Mouse (Mus musculus) neural tube, embryonic 13.5 days (tissue): ENCODE results near the gene Ebna1bp2. TPM values are rescaled to one million over a fixed set of nuclear protein-coding genes. Genes with fewer than 3 reads are reported as not detected.

Experiments used
- ATAC-seq: fragments of 200-750 bp; cut with Nextera tagmentation; 2 replicates; pipeline ENCODE4 v1.8.0; 2017; ENCODE audit warnings: low read depth, mild to moderate bottlenecking, moderate TSS enrichment, moderate library complexity
- H3K27ac ChIP-seq: fragments of 300-500 bp; sonication (generic); replicated peaks from 2 replicates; pipeline ENCODE4 v1.5.1; 2015; ENCODE audit warnings: moderate library complexity, mild to moderate bottlenecking, inconsistent platforms
- H3K27me3 ChIP-seq: fragments of 300-500 bp; sonication (generic); 2 replicates; pipeline ENCODE4 v1.6.1; 2015; ENCODE audit warnings: mild to moderate bottlenecking, inconsistent platforms
- H3K36me3 ChIP-seq: fragments of 300-500 bp; sonication (generic); 2 replicates; pipeline ENCODE4 v1.6.1; 2015; ENCODE audit warnings: mild to moderate bottlenecking, inconsistent platforms
- H3K4me1 ChIP-seq: fragments of 300-500 bp; sonication (generic); replicated peaks from 2 replicates; pipeline ENCODE4 v1.6.1; 2015; ENCODE audit warnings: inconsistent platforms
- H3K4me2 ChIP-seq: fragments of 300-500 bp; sonication (generic); 2 replicates; pipeline ENCODE4 v1.6.1; 2015; ENCODE audit warnings: inconsistent platforms, mild to moderate bottlenecking, moderate library complexity
- H3K4me3 ChIP-seq: fragments of 300-500 bp; sonication (generic); 2 replicates; pipeline ENCODE4 v1.5.1; 2015; ENCODE audit warnings: mild to moderate bottlenecking, inconsistent platforms
- H3K9ac ChIP-seq: fragments of 300-500 bp; sonication (generic); 2 replicates; pipeline ENCODE4 v1.6.1; 2015; ENCODE audit warnings: moderate library complexity, mild to moderate bottlenecking, inconsistent platforms
- H3K9me3 ChIP-seq: fragments of 300-500 bp; sonication (generic); 2 replicates; pipeline ENCODE4 v1.6.1; 2016; ENCODE audit warnings: inconsistent platforms
- WGBS: fragments of 180-500 bp; shearing (Covaris S2); methylation state at CpG from one replicate; pipeline ENCODE4 v1.1.7; 2015; 5-methylcytosine and 5-hydroxymethylcytosine counted together
- polyA plus RNA-seq: library from polyadenylated mRNA; unstranded; fragments of >200 nt; fragmentation: Nextera tagmentation; extraction: Ambion mirVana; gene quantifications from 2 replicates; pipeline ENCODE4 v1.2.1, GENCODE M21; 2015

The Ebna1bp2 gene
- polyA plus RNA-seq, result 108 and 129 TPM in 2 replicates

- Histone ChIP-seq H3K4me2 (peak within 1 kb of the TSS; percentile 99), H3K27me3 (0 out of 2 replicates have a peak, but pooled peaks cover 4% of the 10 kb centered on the region), H3K27ac (no peak within 1 kb of the TSS), H3K9ac (peak within 1 kb of the TSS; percentile 83), H3K36me3 (peaks cover 28% of the 10 kb centered on the region), H3K4me1 (peaks cover 12% of the 10 kb centered on the region), H3K9me3 (peaks cover 8% of the 10 kb centered on the region; the same call in 1 of the 2 replicates), H3K4me3 (peak within 1 kb of the TSS; percentile 86)
- ATAC-seq, result peak; percentile 94
- under 1% methylated on average over 40 of the region's 41 CpGs for WGBS
These were observed at the start of gene Ebna1bp2, which contains the start of gene Cfap57 for GRCm38 (mm10) chr4:118620279-118620966. Gene Ebna1bp2 (plus strand): TSS chr4:118620799. Gene Cfap57 (minus strand): TSS chr4:118620777.

GRCm38 (mm10) chr4:118571441-118571840 lies 49.2 kb upstream of the Ebna1bp2 start:
- Histone ChIP-seq H3K4me1 (no peaks in the 10 kb centered on the region), H3K9me3 (no peaks in the 10 kb centered on the region), H3K4me3 (no peak overlapping the region), H3K27ac (no peak overlapping the region), H3K36me3 (no peaks in the 10 kb centered on the region), H3K9ac (no peak overlapping the region), H3K27me3 (no peaks in the 10 kb centered on the region; the same call in 1 of the 2 replicates), H3K4me2 (no peak overlapping the region)
- 83% methylated on average over 15 of the region's 15 CpGs for WGBS
- ATAC-seq, result no peak

GRCm38 (mm10) chr4:118576097-118576496 lies 44.5 kb upstream of the Ebna1bp2 start:
- no peaks in the 10 kb centered on the region for H3K4me1 ChIP-seq
- no peaks in the 10 kb centered on the region for H3K36me3 ChIP-seq
- no peak overlapping the region for H3K27ac ChIP-seq
- H3K9me3 ChIP-seq, result no peaks in the 10 kb centered on the region
- H3K4me2 ChIP-seq, result no peak overlapping the region
- WGBS, result 9% methylated on average over 6 of the region's 6 CpGs
- H3K9ac ChIP-seq, result no peak overlapping the region
- H3K4me3 ChIP-seq, result no peak overlapping the region
- ATAC-seq, result peak; percentile 67
- no peaks in the 10 kb centered on the region for H3K27me3 ChIP-seq

GRCm38 (mm10) chr4:118579313-118579712 lies 41.3 kb upstream of the Ebna1bp2 start:
- no peaks in the 10 kb centered on the region for H3K27me3 ChIP-seq
- no peaks in the 10 kb centered on the region for H3K4me1 ChIP-seq
- no peak overlapping the region for H3K9ac ChIP-seq
- H3K27ac ChIP-seq, result no peak overlapping the region
- 52% methylated on average over 13 of the region's 13 CpGs for WGBS
- H3K4me2 ChIP-seq, result no peak overlapping the region
- peaks cover 1% of the 10 kb centered on the region; the same call in 1 of the 2 replicates for H3K9me3 ChIP-seq
- no peak for ATAC-seq
- H3K4me3 ChIP-seq, result no peak overlapping the region
- no peaks in the 10 kb centered on the region for H3K36me3 ChIP-seq

GRCm38 (mm10) chr4:118581508-118581907 lies 39.1 kb upstream of the Ebna1bp2 start:
- Histone ChIP-seq H3K27me3 (no peaks in the 10 kb centered on the region), H3K4me2 (no peak overlapping the region), H3K4me1 (no peaks in the 10 kb centered on the region), H3K9ac (no peak overlapping the region; the same call in 1 of the 2 replicates), H3K27ac (no peak overlapping the region), H3K36me3 (no peaks in the 10 kb centered on the region), H3K9me3 (peaks cover 7% of the 10 kb centered on the region; the same call in 1 of the 2 replicates), H3K4me3 (no peak overlapping the region)
- WGBS, result 38% methylated on average over 11 of the region's 11 CpGs
- ATAC-seq, result no peak

- H3K4me1 ChIP-seq, result no peaks in the 10 kb centered on the region
- peaks cover 7% of the 10 kb centered on the region; the same call in 1 of the 2 replicates for H3K9me3 ChIP-seq
- H3K36me3 ChIP-seq, result no peaks in the 10 kb centered on the region
- no peak overlapping the region for H3K9ac ChIP-seq
- no peak overlapping the region for H3K27ac ChIP-seq
- no peak overlapping the region for H3K4me3 ChIP-seq
- H3K27me3 ChIP-seq, result no peaks in the 10 kb centered on the region
- 97% methylated on average over 8 of the region's 8 CpGs for WGBS
- H3K4me2 ChIP-seq, result no peak overlapping the region
- ATAC-seq, result no peak
These were observed 38.0 kb upstream of the Ebna1bp2 start for GRCm38 (mm10) chr4:118582629-118583028.

GRCm38 (mm10) chr4:118589053-118589732 lies 31.4 kb upstream of the Ebna1bp2 start:
- Histone ChIP-seq H3K27ac (peak overlapping the region; percentile 66), H3K9ac (no peak overlapping the region), H3K4me3 (no peak overlapping the region), H3K4me1 (peaks cover 9% of the 10 kb centered on the region; the same call in 1 of the 2 replicates), H3K27me3 (no peaks in the 10 kb centered on the region), H3K9me3 (peaks cover 7% of the 10 kb centered on the region; the same call in 1 of the 2 replicates), H3K36me3 (no peaks in the 10 kb centered on the region), H3K4me2 (peak overlapping the region; percentile 25)
- 68% methylated on average over 12 of the region's 12 CpGs for WGBS
- ATAC-seq, result no peak

- Histone ChIP-seq H3K4me2 (peak overlapping the region; percentile 25), H3K27ac (peak overlapping the region; percentile 66), H3K9me3 (peaks cover 2% of the 10 kb centered on the region; the same call in 1 of the 2 replicates), H3K4me1 (peaks cover 9% of the 10 kb centered on the region; the same call in 1 of the 2 replicates), H3K36me3 (no peaks in the 10 kb centered on the region), H3K9ac (0 out of 2 replicates have a peak overlapping the region, but pooled peaks have one; percentile 39), H3K27me3 (no peaks in the 10 kb centered on the region), H3K4me3 (no peak overlapping the region)
- WGBS, result 7% methylated on average over 7 of the region's 7 CpGs
- ATAC-seq, result no peak
These were observed 30.9 kb upstream of the Ebna1bp2 start for GRCm38 (mm10) chr4:118589733-118590130.

- Histone ChIP-seq H3K9me3 (no peaks in the 10 kb centered on the region), H3K27me3 (peaks cover under 1% of the 10 kb centered on the region; the same call in 1 of the 2 replicates), H3K4me3 (no peak overlapping the region), H3K4me1 (no peaks in the 10 kb centered on the region), H3K27ac (no peak overlapping the region), H3K4me2 (no peak overlapping the region), H3K9ac (no peak overlapping the region), H3K36me3 (no peaks in the 10 kb centered on the region)
- WGBS, result 75% methylated on average over 4 of the region's 4 CpGs
- no peak for ATAC-seq
These were observed 16.5 kb upstream of the Ebna1bp2 start for GRCm38 (mm10) chr4:118604065-118604464.

GRCm38 (mm10) chr4:118609836-118610235 lies 10.8 kb upstream of the Ebna1bp2 start:
- no peak overlapping the region for H3K4me3 ChIP-seq
- H3K27me3 ChIP-seq, result peaks cover 6% of the 10 kb centered on the region; the same call in 1 of the 2 replicates
- H3K36me3 ChIP-seq, result no peaks in the 10 kb centered on the region
- 79% methylated on average over 3 of the region's 3 CpGs for WGBS
- no peak overlapping the region for H3K27ac ChIP-seq
- no peak overlapping the region for H3K4me2 ChIP-seq
- ATAC-seq, result no peak
- H3K4me1 ChIP-seq, result no peaks in the 10 kb centered on the region
- no peaks in the 10 kb centered on the region for H3K9me3 ChIP-seq
- H3K9ac ChIP-seq, result no peak overlapping the region

- 25% methylated on average over 11 of the region's 11 CpGs for WGBS
- Histone ChIP-seq H3K4me2 (no peak overlapping the region), H3K9me3 (peaks cover 4% of the 10 kb centered on the region; the same call in 1 of the 2 replicates), H3K9ac (no peak overlapping the region), H3K4me3 (no peak overlapping the region), H3K27ac (no peak overlapping the region), H3K27me3 (peaks cover 10% of the 10 kb centered on the region; the same call in 1 of the 2 replicates), H3K36me3 (no peaks in the 10 kb centered on the region), H3K4me1 (no peaks in the 10 kb centered on the region)
- no peak for ATAC-seq
These were observed 8.0 kb upstream of the Ebna1bp2 start for GRCm38 (mm10) chr4:118612619-118613018.

- WGBS, result 78% methylated on average over 11 of the region's 11 CpGs
- no peak overlapping the region for H3K4me2 ChIP-seq
- H3K9ac ChIP-seq, result no peak overlapping the region
- H3K27ac ChIP-seq, result no peak overlapping the region
- H3K9me3 ChIP-seq, result peaks cover 8% of the 10 kb centered on the region; the same call in 1 of the 2 replicates
- no peaks in the 10 kb centered on the region; the same call in 1 of the 2 replicates for H3K36me3 ChIP-seq
- H3K4me1 ChIP-seq, result no peaks in the 10 kb centered on the region
- H3K4me3 ChIP-seq, result no peak overlapping the region
- H3K27me3 ChIP-seq, result 0 out of 2 replicates have a peak, but pooled peaks cover 4% of the 10 kb centered on the region
- ATAC-seq, result no peak
These were observed 5.2 kb upstream of the Ebna1bp2 start for GRCm38 (mm10) chr4:118615412-118615811.
